Mouse (Mus musculus) CH12.LX (cell line): ENCODE data around the gene Shmt2. TPM values are rescaled to one million over a fixed set of nuclear protein-coding genes. Genes with fewer than 3 reads are reported as not detected.

Experiments
- DNase-seq: peaks from one replicate; pipeline ENCODE4 v3.0.0-alpha.2; 2013; ENCODE audit errors: extremely low read depth
- H3K27ac ChIP-seq: 2 replicates; pipeline ENCODE4 v1.5.1; 2012; ENCODE audit warnings: low read depth, mild to moderate bottlenecking, control low read depth, moderate library complexity; ENCODE audit not compliant: insufficient read depth
- H3K27me3 ChIP-seq: replicated peaks from 2 replicates; pipeline ENCODE3; 2012; ENCODE audit warnings: inconsistent platforms
- H3K36me3 ChIP-seq, 2 experiments: replicated peaks in 1 of 2; 2 replicates each; pipeline versions ENCODE3 to v1.6.1; 2012; ENCODE audit warnings: inconsistent platforms in 1 of 2, low read length in 1 of 2, mild to moderate bottlenecking in 1 of 2, mixed read lengths in 1 of 2, moderate library complexity in 1 of 2; ENCODE audit not compliant: control insufficient read depth in 1 of 2, insufficient read depth in 1 of 2
- H3K4me1 ChIP-seq, 2 experiments: 2 replicates each; pipeline ENCODE4 v1.6.1; 2012; ENCODE audit warnings: inconsistent platforms in 1 of 2, moderate library complexity in 1 of 2; ENCODE audit not compliant: insufficient read depth in 2 of 2, control insufficient read depth in 1 of 2
- H3K4me2 ChIP-seq: 2 replicates; pipeline ENCODE4 v1.6.1; 2012; ENCODE audit warnings: low read depth, mild to moderate bottlenecking, control low read depth; ENCODE audit not compliant: poor library complexity, insufficient read depth, severe bottlenecking
- H3K4me3 ChIP-seq, 3 experiments: fragments of 150-350 bp in 1 of 3; sonication (generic) in 1 of 3; replicated peaks in 1 of 3; 2 replicates each; pipeline versions ENCODE3 to v1.5.1; 2011 to 2012; ENCODE audit warnings: low read depth in 2 of 3, low read length in 2 of 3, mild to moderate bottlenecking in 2 of 3, moderate library complexity in 2 of 3, control low read depth in 1 of 3, improper control_type of control experiment in 1 of 3, inconsistent platforms in 1 of 3, mixed read lengths in 1 of 3; ENCODE audit not compliant: poor library complexity in 1 of 3
- H3K79me2 ChIP-seq: replicated peaks from 2 replicates; pipeline ENCODE4 v1.6.1; 2012; ENCODE audit warnings: mild to moderate bottlenecking, moderate library complexity; ENCODE audit not compliant: control insufficient read depth, poor library complexity, insufficient read depth, severe bottlenecking; ENCODE audit errors: extremely low read depth
- H3K9ac ChIP-seq: 2 replicates; pipeline ENCODE4 v1.6.1; 2012; ENCODE audit warnings: low read depth, mild to moderate bottlenecking, control low read depth, moderate library complexity; ENCODE audit not compliant: insufficient read depth
- H3K9me3 ChIP-seq: replicated peaks from 2 replicates; pipeline ENCODE3; 2012; ENCODE audit warnings: low read length, inconsistent platforms, mixed read lengths
- BHLHE40 ChIP-seq: IDR thresholded peaks from 2 replicates; pipeline ENCODE4 v1.6.1; 2011; ENCODE audit warnings: mild to moderate bottlenecking, low read depth, low read length, improper control_type of control experiment
- CHD2 ChIP-seq: IDR thresholded peaks from 2 replicates; pipeline ENCODE4 v1.6.1; 2011; ENCODE audit warnings: low read length, improper control_type of control experiment
- CTCF ChIP-seq, 2 experiments: IDR thresholded peaks in 1 of 2; conservative IDR thresholded peaks in 1 of 2; 2 replicates each; pipeline ENCODE4 v1.5.1; 2011 to 2012; ENCODE audit warnings: low read depth in 2 of 2, low read length in 2 of 2, improper control_type of control experiment in 1 of 2, inconsistent platforms in 1 of 2, mild to moderate bottlenecking in 1 of 2, moderate library complexity in 1 of 2
- ELF1 ChIP-seq: IDR thresholded peaks from 2 replicates; pipeline ENCODE4 v1.6.1; 2014; ENCODE audit warnings: low read depth, mild to moderate bottlenecking, inconsistent platforms, low read length, improper control_type of control experiment
- EP300 ChIP-seq: IDR thresholded peaks from 2 replicates; pipeline ENCODE4 v1.6.1; 2011; ENCODE audit warnings: low read length, improper control_type of control experiment
- ETS1 ChIP-seq: conservative IDR thresholded peaks from 2 replicates; pipeline ENCODE4 v1.6.1; 2012; ENCODE audit warnings: low read depth, mild to moderate bottlenecking, inconsistent platforms, low read length, improper control_type of control experiment, moderate library complexity
- HCFC1 ChIP-seq: IDR thresholded peaks from 2 replicates; pipeline ENCODE4 v1.6.1; 2012; ENCODE audit warnings: low read depth, mild to moderate bottlenecking, inconsistent platforms, low read length, improper control_type of control experiment
- MAX ChIP-seq: IDR thresholded peaks from 2 replicates; pipeline ENCODE4 v1.6.1; 2011; ENCODE audit warnings: low read length, improper control_type of control experiment
- MAZ ChIP-seq: IDR thresholded peaks from 2 replicates; pipeline ENCODE4 v1.6.1; 2012; ENCODE audit warnings: low read depth, mild to moderate bottlenecking, inconsistent platforms, low read length, improper control_type of control experiment, moderate library complexity
- MXI1 ChIP-seq: IDR thresholded peaks from 2 replicates; pipeline ENCODE4 v1.6.1; 2011; ENCODE audit warnings: mild to moderate bottlenecking, low read depth, low read length, improper control_type of control experiment
- MYC ChIP-seq: IDR thresholded peaks from 2 replicates; pipeline ENCODE4 v1.6.1; 2011; ENCODE audit warnings: low read depth, mild to moderate bottlenecking, improper control_type of control experiment, low read length
- NRF1 ChIP-seq: IDR thresholded peaks from 2 replicates; pipeline ENCODE4 v1.6.1; 2014; ENCODE audit warnings: low read depth, mild to moderate bottlenecking, inconsistent platforms, low read length, improper control_type of control experiment, moderate library complexity
- POLR2AphosphoS2 ChIP-seq: IDR thresholded peaks from 2 replicates; pipeline ENCODE4 v1.6.1; 2011; ENCODE audit warnings: low read depth, low read length, improper control_type of control experiment
- RCOR1 ChIP-seq: conservative IDR thresholded peaks from 2 replicates; pipeline ENCODE4 v1.6.1; 2012; ENCODE audit warnings: low read depth, mild to moderate bottlenecking, inconsistent platforms, low read length, improper control_type of control experiment
- SIN3A ChIP-seq: IDR thresholded peaks from 2 replicates; pipeline ENCODE4 v1.6.1; 2012; ENCODE audit warnings: low read length, improper control_type of control experiment, inconsistent platforms
- TCF12 ChIP-seq: IDR thresholded peaks from 2 replicates; pipeline ENCODE4 v1.6.1; 2014; ENCODE audit warnings: low read depth, mild to moderate bottlenecking, inconsistent platforms, low read length, improper control_type of control experiment
- UBTF ChIP-seq: IDR thresholded peaks from 2 replicates; pipeline ENCODE4 v1.6.1; 2012; ENCODE audit warnings: low read depth, mild to moderate bottlenecking, inconsistent platforms, low read length, improper control_type of control experiment, moderate library complexity
- ZC3H11A ChIP-seq: IDR thresholded peaks from 2 replicates; pipeline ENCODE4 v1.6.1; 2012; ENCODE audit warnings: low read depth, mild to moderate bottlenecking, inconsistent platforms, low read length, improper control_type of control experiment
- ZKSCAN1 ChIP-seq: IDR thresholded peaks from 2 replicates; pipeline ENCODE4 v1.6.1; 2012; ENCODE audit warnings: low read depth, inconsistent platforms, low read length, improper control_type of control experiment, borderline replicate concordance
- ZMIZ1 ChIP-seq: IDR thresholded peaks from 2 replicates; pipeline ENCODE4 v1.6.1; 2012; ENCODE audit warnings: low read depth, mild to moderate bottlenecking, inconsistent platforms, low read length, improper control_type of control experiment
- dilution Hi-C: fragments of 300-500 bp; cut with MboI; formaldehyde crosslinking; loops from 2 replicates; pipeline ENCODE4 v1.14.3; 2020; ENCODE audit warnings: low sequenced_read_pairs; ENCODE audit not compliant: extremely low pct_unique_long_range_greater_than_20kb, extremely low pct_ligation_motif_present
- in situ Hi-C: fragments of 300-500 bp; cut with MboI; formaldehyde crosslinking; loops from 3 replicates; pipeline ENCODE4 v1.14.3; 2019; ENCODE audit warnings: low sequenced_read_pairs, low pct_ligation_motif_present, low pct_unique_long_range_greater_than_20kb, mixed read lengths
- polyA plus RNA-seq: library from polyadenylated mRNA; unstranded; fragments of >175 nt; gene quantifications from 2 replicates; pipeline ENCODE4 v1.2.1, GENCODE M21; 2012; ENCODE audit warnings: low read depth; ENCODE audit not compliant: insufficient read length
- total RNA-seq, 2 experiments: library from RNA; depleted of rRNA; stranded (reverse); fragments of 300-350 nt in 1 of 2; fragments of >200 nt in 1 of 2; gene quantifications; 2 replicates each; pipeline ENCODE4 v1.2.3; 2012 to 2014

Shmt2 gene
- total and polyA plus RNA-seq, 3 experiments = 267 to 353 (median 317) TPM

DNA sequence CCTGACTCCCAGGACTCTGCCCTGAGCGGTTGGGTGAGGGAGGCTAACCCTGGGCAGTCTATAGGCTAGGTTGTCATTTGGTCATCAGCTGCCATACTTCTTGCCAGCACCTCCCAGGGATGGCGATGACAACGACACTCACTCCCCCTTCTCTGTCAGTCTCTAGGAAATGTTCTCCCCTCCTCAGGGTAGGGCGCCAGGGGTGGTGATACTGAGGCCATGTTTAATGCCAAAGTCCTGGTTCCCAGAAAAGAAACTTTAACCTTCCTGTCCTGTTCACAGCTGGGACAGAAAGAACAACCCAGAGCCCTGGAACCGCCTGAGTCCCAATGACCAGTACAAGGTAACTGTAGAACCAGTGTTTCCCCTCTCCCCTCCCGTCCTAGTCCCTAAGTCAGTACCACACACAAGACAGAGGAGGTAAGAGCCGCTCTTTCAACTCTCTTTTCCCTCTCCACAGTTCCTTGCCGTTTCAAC, 6.2 kb downstream of the Shmt2 start:
- H3K36me3 ChIP-seq = peaks cover 37 to 57% of the 10 kb centered on the region in 2 experiments
- H3K9ac ChIP-seq = no peak overlapping the region
- H3K4me3 ChIP-seq = no peak overlapping the region
- no peak overlapping the region for H3K4me2 ChIP-seq
- in situ Hi-C loops (no loop called here), dilution Hi-C loops (no loop called here)
- H3K9me3 ChIP-seq = no peaks in the 10 kb centered on the region
- peaks cover 21% of the 10 kb centered on the region for H3K79me2 ChIP-seq
- TF ChIP-seq NRF1 (no peak), SIN3A (no peak), MYC (no peak), BHLHE40 (no peak), CHD2 (no peak), TCF12 (no peak), MXI1 (no peak), ZKSCAN1 (no peak)
- no peak for DNase-seq
- H3K27ac ChIP-seq = no peak overlapping the region
- H3K27me3 ChIP-seq = peaks cover 1% of the 10 kb centered on the region
- H3K4me1 ChIP-seq = peaks cover 27 to 73% of the 10 kb centered on the region in 2 experiments

DNA sequence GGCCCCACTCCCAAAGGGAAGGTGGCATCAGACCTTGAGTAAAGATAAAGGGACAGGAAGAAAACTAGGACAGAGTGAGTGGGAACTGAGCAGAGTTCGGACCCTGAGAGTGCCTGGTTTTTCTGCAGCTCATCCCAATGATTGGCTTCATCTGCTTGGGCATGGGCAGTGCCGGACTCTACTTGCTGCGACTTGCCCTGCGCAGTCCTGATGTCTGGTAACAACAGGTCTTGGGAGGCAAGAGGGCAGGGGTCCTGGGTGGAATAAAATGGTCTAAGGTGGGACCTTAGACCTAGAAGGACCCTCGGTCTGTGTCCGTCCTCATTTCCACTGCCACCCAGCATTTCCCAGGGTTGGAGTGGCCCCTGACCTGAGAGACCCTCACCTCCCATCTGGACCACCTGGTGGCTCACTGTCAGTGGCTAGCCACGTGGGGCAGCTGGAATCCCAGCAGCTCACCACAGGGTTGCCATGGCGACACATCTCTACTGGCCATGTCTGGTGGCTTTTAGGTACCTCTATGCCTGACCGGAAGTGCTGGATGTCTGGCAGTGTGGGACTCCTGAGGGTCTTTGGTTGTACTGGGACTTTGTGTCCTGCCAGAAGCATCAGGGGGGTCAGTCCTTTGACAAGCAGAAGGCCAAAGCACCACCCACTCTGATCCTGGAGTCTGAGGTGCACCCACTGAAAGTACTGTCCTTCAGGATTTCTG, 6.8 kb downstream of the Shmt2 start:
- dilution Hi-C loops (no loop called here), in situ Hi-C loops (no loop called here)
- DNase-seq = peak; percentile 42
- no peak overlapping the region for H3K4me3 ChIP-seq
- no peak overlapping the region for H3K9ac ChIP-seq
- H3K4me1 ChIP-seq = peaks cover 33 to 78% of the 10 kb centered on the region in 2 experiments
- peaks cover 37 to 51% of the 10 kb centered on the region in 2 experiments for H3K36me3 ChIP-seq
- H3K9me3 ChIP-seq = no peaks in the 10 kb centered on the region
- no peak overlapping the region for H3K4me2 ChIP-seq
- peaks cover 7% of the 10 kb centered on the region for H3K27me3 ChIP-seq
- no peak overlapping the region for H3K27ac ChIP-seq
- peaks cover 15% of the 10 kb centered on the region for H3K79me2 ChIP-seq
- TF ChIP-seq CHD2 = peak; percentile 11
- no peak for TF ChIP-seq UBTF
- peak; percentile 75 for TF ChIP-seq POLR2AphosphoS2

DNA sequence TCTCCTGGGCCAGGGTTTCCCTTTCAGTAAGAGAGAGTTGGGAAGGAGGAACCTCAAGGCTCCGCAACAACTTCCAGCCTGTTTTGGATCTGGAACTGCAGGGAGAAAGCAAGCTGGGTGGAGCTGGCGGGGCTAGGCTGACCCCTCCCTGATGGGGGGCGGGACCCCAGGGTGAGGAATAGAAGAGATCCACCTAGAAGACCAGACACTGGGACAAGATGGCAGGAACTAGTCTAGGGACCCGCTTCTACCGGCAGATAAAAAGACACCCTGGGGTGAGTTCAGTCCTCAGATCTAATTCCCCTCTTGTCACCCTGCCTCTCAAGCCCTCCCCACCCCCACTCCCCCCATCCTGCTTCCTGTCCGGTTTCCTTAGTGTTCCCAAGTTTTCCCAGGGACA, 7.5 kb downstream of the Shmt2 start, which contains the start of gene Ndufa4l2:
Gene Ndufa4l2, plus strand, starts transcription at position 204 of the 400 bp plus-strand sequence.
- in situ Hi-C loops = no loop called here
- H3K4me3 ChIP-seq = no peak within 1 kb of the TSS

More for the DNA sequence above, 7.5 kb downstream of the Shmt2 start, which contains the start of gene Ndufa4l2:
- Histone ChIP-seq H3K4me1 (peaks cover 35 to 78% of the 10 kb centered on the region in 2 experiments), H3K36me3 (peaks cover 32 to 45% of the 10 kb centered on the region in 2 experiments), H3K79me2 (peaks cover 8% of the 10 kb centered on the region), H3K27me3 (peaks cover 14% of the 10 kb centered on the region), H3K9ac (no peak within 1 kb of the TSS), H3K9me3 (no peaks in the 10 kb centered on the region), H3K4me2 (peak within 1 kb of the TSS; percentile 79; the same call in 1 of the 2 replicates), H3K27ac (no peak within 1 kb of the TSS)
- DNase-seq = no peak
- dilution Hi-C loops = no loop called here
- TF ChIP-seq ETS1 (no peak), MXI1 (no peak), EP300 (no peak), POLR2AphosphoS2 (no peak; the same call in 1 of the 2 replicates), ZC3H11A (no peak), MAX (no peak), CTCF (conservative IDR thresholded peaks at IDR 0.05 in 1 of 2, IDR thresholded peaks at IDR 0.05 in 1 of 2; ENCODE audit: low read depth in 2 of 2, low read length in 2 of 2) (no peak), ELF1 (no peak), ZMIZ1 (no peak), MAZ (no peak), CHD2 (no peak), HCFC1 (no peak), MYC (no peak), NRF1 (no peak), RCOR1 (no peak)
